ENCODE assay signal across 12 mouse cellular contexts in the genomic region with DNA sequence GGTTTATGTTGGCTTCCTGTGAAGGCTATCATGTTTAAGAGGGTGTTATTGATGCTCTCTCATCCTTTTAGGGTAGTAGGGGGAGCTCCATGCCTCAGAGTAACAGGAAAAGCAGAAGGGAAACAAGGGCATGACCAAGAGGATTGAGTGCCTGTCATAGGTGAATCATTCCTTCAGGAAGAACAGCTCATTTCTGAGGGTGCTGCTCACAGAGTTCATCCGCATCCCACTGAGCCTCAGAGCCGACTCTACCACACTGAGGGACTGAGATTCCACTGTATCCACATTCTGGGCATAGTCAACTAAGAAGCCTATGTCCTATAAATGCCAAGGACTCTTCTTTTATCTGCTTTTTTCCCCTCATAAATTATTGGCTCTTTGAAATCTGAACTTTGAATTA.
"Had no signal": no experiment of that assay in that cellular context is flagged by ENCODE, and none has a peak within 500 bp of the region (broad histone marks: within the 10 kb centered on the region; RNA-seq: fewer than 3 reads in every experiment).

No protein-coding gene starts in this region.

- DNase-seq: liver, postnatal 0 days; lung, adult 2 months; lung, postnatal 14 days; lung, postnatal 36 days; retina, postnatal 1 day; right cerebral cortex, adult 18-20 months; right cerebral cortex, postnatal 25 days; right cerebral cortex, postnatal 4 days; spleen, adult 18-20 months; thymus, adult 18-20 months; thymus, postnatal 25 days; thymus, postnatal 4 days had no signal
